Mouse (Mus musculus): ENCODE data around the gene Lemd1.
A peak's percentile ranks its signal among the peaks of the same experiment; 100 is the strongest.

Lemd1 gene

GRCm38 (mm10) chr1:132202771-132203170 lies 11.5 kb downstream of the Lemd1 start:
- DNase-seq, result no peak

- no peak for DNase-seq
These were observed 14.7 kb downstream of the Lemd1 start for GRCm38 (mm10) chr1:132205958-132206357.

- DNase-seq, result no peak
These were observed 15.6 kb downstream of the Lemd1 start for GRCm38 (mm10) chr1:132206828-132207227.

GRCm38 (mm10) chr1:132208154-132208553 lies 16.9 kb downstream of the Lemd1 start:
- peak; percentile 66 for DNase-seq

- no peak for DNase-seq
These were observed 18.2 kb downstream of the Lemd1 start for GRCm38 (mm10) chr1:132209400-132209799.

GRCm38 (mm10) chr1:132210922-132211321 lies 19.7 kb downstream of the Lemd1 start:
- peak; percentile 70 for DNase-seq

GRCm38 (mm10) chr1:132211672-132212071 lies 20.4 kb downstream of the Lemd1 start:
- DNase-seq, result no peak

- DNase-seq, result peak; percentile 69
These were observed 21.0 kb downstream of the Lemd1 start for GRCm38 (mm10) chr1:132212218-132212617.

GRCm38 (mm10) chr1:132213076-132213475 lies 21.8 kb downstream of the Lemd1 start:
- DNase-seq, result peak; percentile 61

- no peak for DNase-seq
These were observed 25.0 kb downstream of the Lemd1 start for GRCm38 (mm10) chr1:132216276-132216675.

- DNase-seq, result no peak
These were observed 30.4 kb downstream of the Lemd1 start for GRCm38 (mm10) chr1:132221627-132222026.

- DNase-seq, result no peak
These were observed 30.9 kb downstream of the Lemd1 start for GRCm38 (mm10) chr1:132222166-132222565.

- no peak for DNase-seq
These were observed 35.3 kb downstream of the Lemd1 start for GRCm38 (mm10) chr1:132226297-132227080.

- DNase-seq, result no peak
These were observed 38.4 kb downstream of the Lemd1 start, which contains the start of gene Gm10188 for GRCm38 (mm10) chr1:132229667-132230066. Gene Gm10188 (minus strand): TSS chr1:132229767.

- no peak for DNase-seq
These were observed 40.4 kb downstream of the Lemd1 start for GRCm38 (mm10) chr1:132231470-132232274.

GRCm38 (mm10) chr1:132233566-132233965 lies 42.3 kb downstream of the Lemd1 start:
- DNase-seq, result peak; percentile 58

GRCm38 (mm10) chr1:132234757-132235273 lies 43.6 kb downstream of the Lemd1 start:
- DNase-seq, result no peak

GRCm38 (mm10) chr1:132237585-132238159 lies 46.4 kb downstream of the Lemd1 start:
- peak; percentile 73 for DNase-seq

- DNase-seq, result no peak
These were observed 53.8 kb downstream of the Lemd1 start for GRCm38 (mm10) chr1:132245010-132245409.

- no peak for DNase-seq
These were observed 54.9 kb downstream of the Lemd1 start for GRCm38 (mm10) chr1:132246137-132246536.

GRCm38 (mm10) chr1:132246641-132247040 lies 55.4 kb downstream of the Lemd1 start:
- no peak for DNase-seq

- no peak for DNase-seq
These were observed 63.2 kb downstream of the Lemd1 start for GRCm38 (mm10) chr1:132254467-132254866.

GRCm38 (mm10) chr1:132260331-132260730 lies 69.1 kb downstream of the Lemd1 start:
- DNase-seq, result no peak

Measured in retina, postnatal 1 day (tissue).